Mouse (Mus musculus): ENCODE measurements around the gene Klhl5. TPM values are rescaled to one million over a fixed set of nuclear protein-coding genes. Genes with fewer than 3 reads are reported as not detected.

The Klhl5 gene
- 14.3 and 15.4 TPM in 2 replicates for polyA plus RNA-seq (2015; fragmentation: Nextera tagmentation; extraction: Ambion mirVana)

GRCm38 (mm10) chr5:65106876-65107772 is at the start of gene Klhl5:
TSS of gene Klhl5 (plus strand) at chr5:65107539.
- Histone ChIP-seq H3K4me2 (peak within 1 kb of the TSS; percentile 76), H3K9ac (peak within 1 kb of the TSS; percentile 71), H3K9me3 (no peaks in the 10 kb centered on the region), H3K4me3 (replicated peaks) (peak within 1 kb of the TSS; percentile 75), H3K4me1 (no peaks in the 10 kb centered on the region; the same call in 1 of the 2 replicates), H3K27me3 (replicated peaks) (no peaks in the 10 kb centered on the region), H3K27ac (peak within 1 kb of the TSS; percentile 84), H3K36me3 (no peaks in the 10 kb centered on the region)
- WGBS = 4% methylated on average over 43 of the region's 56 CpGs
- peak; percentile 92 for ATAC-seq (ENCODE audit: insufficient read depth, low FRiP score, low read depth)

GRCm38 (mm10) chr5:65057596-65057995 is 49.7 kb upstream of the Klhl5 start:
- H3K9me3 ChIP-seq = no peaks in the 10 kb centered on the region
- H3K27ac ChIP-seq = no peak overlapping the region
- no peaks in the 10 kb centered on the region for H3K27me3 ChIP-seq (replicated peaks)
- H3K36me3 ChIP-seq = no peaks in the 10 kb centered on the region
- H3K4me2 ChIP-seq = no peak overlapping the region
- H3K9ac ChIP-seq = no peak overlapping the region
- no peak overlapping the region for H3K4me3 ChIP-seq (replicated peaks)
- H3K4me1 ChIP-seq = no peaks in the 10 kb centered on the region
- ATAC-seq (ENCODE audit: insufficient read depth, low FRiP score, low read depth) = no peak
- WGBS = 94% methylated on average over 6 of the region's 6 CpGs

DNA sequence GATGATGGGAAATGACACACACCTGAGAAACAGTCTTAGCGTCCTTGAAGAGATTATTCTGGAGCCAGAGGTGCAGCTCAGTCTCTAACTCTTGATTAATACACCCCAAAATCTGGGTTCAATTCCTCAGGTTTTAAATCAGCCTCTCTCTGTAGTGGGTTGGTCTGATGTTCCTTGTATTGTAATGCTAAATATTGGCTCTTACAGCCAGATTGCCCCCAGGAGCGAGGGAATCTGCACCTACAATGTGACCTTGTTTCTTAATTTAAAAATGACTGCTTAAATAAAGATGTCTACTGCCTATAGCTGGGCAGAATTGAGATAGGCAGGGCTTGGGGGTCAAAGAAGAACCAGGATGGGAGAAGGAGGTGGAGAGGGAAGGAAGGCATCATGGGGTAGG is 47.5 kb upstream of the Klhl5 start:
- ATAC-seq (ENCODE audit: insufficient read depth, low FRiP score, low read depth) = no peak
- Histone ChIP-seq H3K4me2 (no peak overlapping the region), H3K27ac (no peak overlapping the region), H3K4me3 (replicated peaks) (no peak overlapping the region), H3K36me3 (no peaks in the 10 kb centered on the region), H3K4me1 (no peaks in the 10 kb centered on the region), H3K27me3 (replicated peaks) (no peaks in the 10 kb centered on the region), H3K9me3 (no peaks in the 10 kb centered on the region), H3K9ac (no peak overlapping the region)
- 68% methylated on average over 2 of the region's 2 CpGs for WGBS

DNA sequence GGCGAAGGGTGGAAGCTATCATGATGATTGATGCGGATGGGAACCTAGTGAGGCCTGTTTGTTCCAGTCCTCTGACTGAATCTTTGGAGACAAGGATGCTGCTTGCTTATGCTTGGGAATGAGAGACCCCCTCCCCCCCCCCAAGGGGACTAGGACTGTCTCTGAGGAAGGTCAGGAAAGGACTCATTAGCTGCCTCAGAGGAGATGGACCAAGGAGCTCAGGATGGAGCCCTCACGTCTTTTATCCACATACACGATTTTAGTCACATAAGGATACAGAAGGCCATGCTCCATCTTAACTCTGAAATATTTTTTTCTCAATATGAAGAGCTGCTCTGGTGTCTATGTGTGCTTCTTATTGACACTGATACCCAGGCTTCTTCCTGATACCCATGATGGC is 45.1 kb upstream of the Klhl5 start:
- H3K4me3 ChIP-seq (replicated peaks) = no peak overlapping the region
- H3K4me1 ChIP-seq = no peaks in the 10 kb centered on the region
- H3K36me3 ChIP-seq = no peaks in the 10 kb centered on the region
- ATAC-seq (ENCODE audit: insufficient read depth, low FRiP score, low read depth) = no peak
- WGBS = 90% methylated on average over 4 of the region's 4 CpGs
- no peak overlapping the region for H3K9ac ChIP-seq
- H3K9me3 ChIP-seq = no peaks in the 10 kb centered on the region
- H3K27ac ChIP-seq = no peak overlapping the region
- no peaks in the 10 kb centered on the region for H3K27me3 ChIP-seq (replicated peaks)
- H3K4me2 ChIP-seq = no peak overlapping the region

DNA sequence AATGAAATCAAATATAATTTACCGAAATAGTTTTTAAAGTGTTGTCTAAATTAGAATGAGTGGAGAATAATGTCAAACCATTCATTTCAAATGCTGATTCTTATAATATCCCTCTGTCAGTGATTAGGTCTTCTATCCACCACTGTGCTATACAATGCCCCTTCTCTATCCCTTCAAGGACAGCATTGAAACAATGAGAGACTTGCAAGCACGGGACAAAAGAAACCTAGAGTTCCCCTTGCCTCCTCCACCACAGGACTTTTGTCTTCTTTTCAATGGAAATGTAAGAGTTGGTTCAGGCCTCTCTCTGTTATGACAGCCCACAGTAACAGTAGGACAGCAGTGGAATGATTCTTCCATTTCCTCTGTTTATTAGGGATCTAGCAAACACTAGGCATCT is 44.1 kb upstream of the Klhl5 start:
- Histone ChIP-seq H3K36me3 (no peaks in the 10 kb centered on the region), H3K4me1 (no peaks in the 10 kb centered on the region), H3K4me3 (replicated peaks) (no peak overlapping the region), H3K27me3 (replicated peaks) (no peaks in the 10 kb centered on the region), H3K9me3 (no peaks in the 10 kb centered on the region), H3K4me2 (no peak overlapping the region), H3K9ac (no peak overlapping the region), H3K27ac (no peak overlapping the region)
- ATAC-seq (ENCODE audit: insufficient read depth, low FRiP score, low read depth) = no peak
- WGBS = 79% methylated on average over 2 of the region's 2 CpGs

DNA sequence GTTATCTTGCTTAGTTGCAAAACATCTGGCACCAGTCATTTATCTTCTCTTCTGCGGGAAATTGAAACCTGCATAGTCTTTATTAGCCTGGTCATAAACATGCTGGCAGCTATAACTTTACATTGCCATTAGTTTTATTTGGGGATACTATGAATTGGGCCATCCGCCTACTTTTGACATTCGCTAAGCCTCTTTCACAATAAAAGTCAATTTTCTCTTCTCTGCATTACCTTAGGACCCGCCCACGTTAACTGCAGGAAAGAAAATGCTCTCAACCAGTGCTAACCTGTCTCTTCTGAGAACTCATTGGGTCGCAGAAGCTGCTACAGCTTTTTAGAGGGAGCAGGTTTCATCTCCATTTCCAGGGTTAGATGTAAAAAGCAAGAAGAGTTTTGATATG is 39.2 kb upstream of the Klhl5 start:
- Histone ChIP-seq H3K9me3 (no peaks in the 10 kb centered on the region), H3K9ac (no peak overlapping the region), H3K36me3 (no peaks in the 10 kb centered on the region), H3K4me1 (no peaks in the 10 kb centered on the region), H3K27ac (no peak overlapping the region), H3K4me2 (no peak overlapping the region), H3K27me3 (replicated peaks) (no peaks in the 10 kb centered on the region), H3K4me3 (replicated peaks) (no peak overlapping the region)
- ATAC-seq (ENCODE audit: insufficient read depth, low FRiP score, low read depth) = no peak
- WGBS = 65% methylated on average over 6 of the region's 6 CpGs

GRCm38 (mm10) chr5:65069872-65070271 is 37.5 kb upstream of the Klhl5 start:
- WGBS = 56% methylated on average over 11 of the region's 11 CpGs
- Histone ChIP-seq H3K4me2 (no peak overlapping the region), H3K4me1 (no peaks in the 10 kb centered on the region), H3K4me3 (replicated peaks) (no peak overlapping the region), H3K27me3 (replicated peaks) (no peaks in the 10 kb centered on the region), H3K9me3 (no peaks in the 10 kb centered on the region), H3K36me3 (no peaks in the 10 kb centered on the region), H3K9ac (no peak overlapping the region), H3K27ac (no peak overlapping the region)
- no peak for ATAC-seq (ENCODE audit: insufficient read depth, low FRiP score, low read depth)

- WGBS = 77% methylated on average over 6 of the region's 6 CpGs
- no peak for ATAC-seq (ENCODE audit: insufficient read depth, low FRiP score, low read depth)
- Histone ChIP-seq H3K9me3 (no peaks in the 10 kb centered on the region), H3K4me2 (no peak overlapping the region), H3K9ac (no peak overlapping the region), H3K4me3 (replicated peaks) (no peak overlapping the region), H3K27me3 (replicated peaks) (no peaks in the 10 kb centered on the region), H3K36me3 (no peaks in the 10 kb centered on the region), H3K27ac (no peak overlapping the region), H3K4me1 (no peaks in the 10 kb centered on the region)
Measured at GRCm38 (mm10) chr5:65071689-65072118, 35.6 kb upstream of the Klhl5 start.

- Histone ChIP-seq H3K9me3 (no peaks in the 10 kb centered on the region), H3K36me3 (no peaks in the 10 kb centered on the region), H3K27me3 (replicated peaks) (no peaks in the 10 kb centered on the region), H3K27ac (no peak overlapping the region), H3K4me3 (replicated peaks) (no peak overlapping the region), H3K4me1 (no peaks in the 10 kb centered on the region), H3K4me2 (no peak overlapping the region), H3K9ac (no peak overlapping the region)
- WGBS = 58% methylated on average over 4 of the region's 4 CpGs
- ATAC-seq (ENCODE audit: insufficient read depth, low FRiP score, low read depth) = no peak
Measured at GRCm38 (mm10) chr5:65073247-65073646, 34.1 kb upstream of the Klhl5 start.

GRCm38 (mm10) chr5:65074693-65075092 is 32.6 kb upstream of the Klhl5 start:
- Histone ChIP-seq H3K4me3 (replicated peaks) (no peak overlapping the region), H3K4me2 (no peak overlapping the region), H3K36me3 (no peaks in the 10 kb centered on the region), H3K9ac (no peak overlapping the region), H3K9me3 (no peaks in the 10 kb centered on the region), H3K27ac (no peak overlapping the region), H3K4me1 (no peaks in the 10 kb centered on the region), H3K27me3 (replicated peaks) (no peaks in the 10 kb centered on the region)
- ATAC-seq (ENCODE audit: insufficient read depth, low FRiP score, low read depth) = no peak
- 63% methylated on average over 7 of the region's 7 CpGs for WGBS

DNA sequence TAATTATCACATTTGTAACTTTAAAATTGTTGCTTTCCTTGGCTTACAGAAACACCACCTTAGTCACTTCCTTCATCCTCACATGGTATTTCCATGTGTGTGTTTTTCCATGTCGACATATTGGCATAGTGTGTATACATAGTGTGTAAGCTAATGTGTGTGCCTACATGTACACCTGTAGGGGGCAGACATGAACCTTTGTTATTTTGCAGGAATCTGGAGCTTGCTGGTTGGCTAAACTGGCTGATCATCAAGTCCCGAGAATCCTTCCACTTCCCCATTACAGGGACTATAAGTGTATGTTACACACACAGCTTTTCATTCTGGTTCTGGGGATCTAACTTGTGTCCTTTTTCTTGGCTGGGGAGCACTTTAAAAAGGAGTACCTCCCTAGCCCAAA is 31.3 kb upstream of the Klhl5 start:
- no peaks in the 10 kb centered on the region for H3K9me3 ChIP-seq
- 65% methylated on average over 2 of the region's 2 CpGs for WGBS
- H3K27me3 ChIP-seq (replicated peaks) = no peaks in the 10 kb centered on the region
- H3K27ac ChIP-seq = no peak overlapping the region
- H3K36me3 ChIP-seq = no peaks in the 10 kb centered on the region
- H3K9ac ChIP-seq = no peak overlapping the region
- H3K4me3 ChIP-seq (replicated peaks) = no peak overlapping the region
- no peak overlapping the region for H3K4me2 ChIP-seq
- ATAC-seq (ENCODE audit: insufficient read depth, low FRiP score, low read depth) = no peak
- no peaks in the 10 kb centered on the region for H3K4me1 ChIP-seq

GRCm38 (mm10) chr5:65076748-65077147 is 30.6 kb upstream of the Klhl5 start:
- Histone ChIP-seq H3K4me3 (replicated peaks) (no peak overlapping the region), H3K4me1 (no peaks in the 10 kb centered on the region), H3K9ac (no peak overlapping the region), H3K9me3 (no peaks in the 10 kb centered on the region), H3K27me3 (replicated peaks) (no peaks in the 10 kb centered on the region), H3K27ac (no peak overlapping the region), H3K4me2 (no peak overlapping the region), H3K36me3 (no peaks in the 10 kb centered on the region)
- WGBS = 40% methylated on average over 3 of the region's 3 CpGs
- ATAC-seq (ENCODE audit: insufficient read depth, low FRiP score, low read depth) = no peak

All from stomach, embryonic 15.5 days (tissue).